Mouse (Mus musculus) kidney, postnatal 4 days (tissue): ENCODE data around the gene Pmvk.
A peak's percentile ranks its signal among the peaks of the same experiment; 100 is the strongest.

Source experiments
- DNase-seq, 2 experiments: peaks; one replicate each; pipeline ENCODE4 v3.0.0; 2021; ENCODE audit warnings: mixed read lengths in 2 of 2

Pmvk gene

DNA sequence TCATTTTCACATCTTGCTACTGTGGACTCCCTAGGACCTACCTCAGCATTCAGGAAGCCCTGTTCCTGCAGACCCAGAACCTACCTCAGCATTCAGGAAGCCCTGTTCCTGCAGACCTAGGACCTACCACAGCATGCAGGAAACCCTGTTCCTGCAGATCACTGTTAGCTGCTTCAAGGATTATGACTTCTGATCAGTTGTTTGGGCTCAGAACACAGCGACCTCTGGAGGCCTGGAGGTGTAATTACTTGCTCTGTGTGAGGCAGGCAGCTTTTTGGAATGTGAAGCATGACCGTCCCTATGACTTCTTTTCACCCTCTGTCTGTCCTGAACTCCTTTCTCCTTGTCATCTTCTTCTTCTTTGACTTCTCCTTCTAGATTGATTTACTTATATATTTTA is 27.1 kb downstream of the Pmvk start:
- peak; percentile 58 to 65 for DNase-seq

DNA sequence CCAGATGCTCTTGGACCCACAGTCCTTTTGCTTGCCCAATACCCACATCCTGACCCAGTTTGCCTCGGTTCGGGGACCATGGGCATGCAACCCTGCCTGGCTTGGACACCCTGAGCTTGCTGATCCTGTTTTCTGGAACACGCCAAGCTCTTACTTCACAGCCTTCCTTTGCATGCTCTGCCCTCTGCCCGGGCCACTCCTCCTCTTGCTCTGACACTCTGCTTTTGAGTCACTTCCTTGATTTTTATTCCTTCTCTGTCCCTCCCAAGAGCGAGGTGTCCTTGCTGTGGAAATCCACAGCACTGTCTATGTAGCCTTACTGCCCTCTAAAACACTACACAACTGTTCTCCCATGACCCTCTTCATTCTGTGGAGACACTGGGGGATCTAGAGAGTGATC is 27.9 kb downstream of the Pmvk start:
- no peak for DNase-seq

DNA sequence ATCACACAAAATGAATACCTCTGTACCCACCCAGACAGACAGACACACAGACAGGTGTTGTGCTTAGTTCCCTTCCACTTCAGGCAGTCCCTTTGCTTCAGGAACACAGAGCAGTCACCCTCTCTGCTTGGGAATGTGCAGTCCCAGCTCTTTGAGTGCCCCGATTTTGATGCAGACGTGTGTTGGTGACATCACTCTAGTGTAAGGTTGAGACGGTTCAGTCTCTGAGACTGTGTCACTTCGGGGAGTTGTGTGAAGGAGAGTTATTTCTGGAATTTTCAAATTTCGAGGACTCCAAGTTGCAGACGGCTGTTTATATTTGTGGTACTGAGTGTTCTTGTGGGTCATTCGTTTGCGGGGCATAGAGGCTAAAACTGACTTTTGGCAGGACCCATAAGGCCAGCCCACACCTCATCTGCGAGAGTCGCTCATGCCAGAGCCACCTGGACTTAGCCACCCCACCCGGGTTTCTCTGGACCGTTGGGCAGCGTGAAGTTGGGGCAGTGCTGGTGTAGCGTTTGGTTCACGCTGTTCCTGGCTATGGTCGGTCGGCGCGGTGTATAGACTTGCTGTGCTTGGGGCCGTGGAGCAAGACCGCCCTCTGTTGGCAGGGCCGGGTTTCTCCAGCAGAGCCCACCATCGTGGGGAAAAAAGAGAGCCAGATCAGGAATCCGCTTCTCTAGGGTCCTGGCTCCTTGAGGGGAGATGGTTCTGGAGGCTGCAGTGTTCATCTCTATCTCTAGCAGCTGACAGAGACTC is 30.6 kb downstream of the Pmvk start:
- peak; percentile 87 to 90 for DNase-seq

DNA sequence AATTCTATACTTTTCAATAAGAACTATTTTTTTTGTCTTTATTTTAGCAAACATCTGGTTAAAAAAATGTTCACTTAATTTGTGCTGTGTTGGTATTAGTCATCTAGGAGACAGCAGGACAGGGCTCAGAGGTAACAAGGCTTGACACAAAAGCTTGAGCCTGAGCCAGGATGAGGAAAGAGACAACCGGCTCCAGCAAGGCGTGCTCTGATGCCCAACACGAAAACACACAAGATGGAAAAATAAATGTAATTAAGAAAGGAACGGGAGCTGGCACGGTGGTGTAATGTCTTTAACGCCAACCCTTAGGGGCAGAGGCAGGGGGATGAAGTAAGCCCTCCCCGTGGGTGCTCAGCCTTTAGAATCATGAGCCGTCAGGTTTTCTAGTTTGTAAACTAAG is 31.8 kb downstream of the Pmvk start:
- no peak for DNase-seq

DNA sequence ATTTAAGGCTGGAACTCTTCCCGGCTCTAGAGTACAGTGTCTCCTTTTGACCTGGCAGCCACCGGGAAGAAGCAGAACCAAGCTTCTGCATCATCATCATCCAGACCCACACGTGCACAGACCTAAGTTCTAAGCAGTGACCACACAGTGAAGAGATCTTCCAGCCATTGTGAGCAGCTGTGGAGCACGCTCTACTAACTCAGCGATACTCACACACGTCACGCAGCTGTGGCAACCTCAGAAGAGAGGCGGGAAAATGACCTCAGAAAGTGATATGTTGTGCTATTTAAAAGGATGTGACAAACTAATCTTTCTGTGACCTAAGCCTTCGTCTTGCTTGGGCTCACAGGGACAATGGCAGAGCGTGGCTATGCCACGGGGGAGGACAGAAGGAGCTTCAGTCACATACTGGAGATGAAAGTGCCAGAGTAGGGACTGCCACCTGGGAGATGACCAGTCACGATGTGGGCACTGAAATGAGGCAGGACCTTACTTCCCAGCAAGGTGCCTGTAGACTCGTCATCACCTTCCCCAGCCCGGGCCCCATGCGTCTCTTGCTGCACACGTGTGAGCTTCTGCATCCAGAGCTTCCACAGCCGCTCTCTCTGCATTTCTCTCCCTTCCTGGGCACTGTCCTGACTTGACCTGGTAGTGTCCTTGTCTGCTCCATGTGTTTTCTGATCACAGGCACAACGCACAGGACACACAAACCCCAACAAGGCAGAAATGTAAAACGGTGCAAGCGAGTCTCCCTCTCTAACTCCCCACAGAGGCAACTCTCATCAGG is 32.8 kb downstream of the Pmvk start:
- no peak for DNase-seq

DNA sequence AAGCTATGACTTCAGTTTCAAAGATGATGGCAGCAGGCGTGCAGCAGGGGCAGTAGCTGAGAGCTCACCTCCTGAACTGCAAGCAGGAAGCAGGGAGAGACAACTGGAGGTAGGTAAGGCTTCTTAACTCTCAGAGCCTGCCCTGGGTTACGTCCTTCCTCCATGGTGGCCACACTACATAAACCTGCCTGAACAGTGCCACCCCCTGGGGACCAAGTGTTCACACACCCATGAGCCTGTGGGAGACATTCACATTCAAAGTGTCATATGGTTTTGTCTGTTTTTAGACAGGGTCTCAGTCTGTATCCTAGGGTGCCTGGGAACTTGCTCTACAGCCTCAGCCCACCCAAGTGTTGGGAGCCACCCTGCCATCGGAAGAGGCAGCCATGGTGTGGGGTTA is 36.4 kb downstream of the Pmvk start:
- DNase-seq = no peak

DNA sequence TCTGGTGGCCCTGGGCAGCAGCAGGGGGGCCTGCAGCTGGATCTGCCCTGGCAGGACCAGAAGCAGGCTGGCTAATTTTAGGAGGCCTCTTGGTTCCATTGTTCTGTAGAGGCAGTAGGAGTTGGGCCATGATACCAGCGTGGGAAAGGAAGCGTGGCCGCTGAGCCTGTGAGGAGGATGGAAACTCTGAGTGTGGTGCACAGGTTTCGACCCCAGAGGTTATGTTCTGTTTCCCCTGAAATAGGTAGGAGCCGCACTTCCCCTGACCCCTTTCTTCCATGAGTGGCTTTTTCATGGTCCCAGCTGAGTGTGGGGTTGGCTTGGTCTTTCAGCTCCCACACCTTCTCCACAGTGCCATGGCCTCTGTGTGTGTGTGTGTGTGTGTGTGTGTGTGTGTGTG is 37.2 kb downstream of the Pmvk start:
- no peak for DNase-seq

DNA sequence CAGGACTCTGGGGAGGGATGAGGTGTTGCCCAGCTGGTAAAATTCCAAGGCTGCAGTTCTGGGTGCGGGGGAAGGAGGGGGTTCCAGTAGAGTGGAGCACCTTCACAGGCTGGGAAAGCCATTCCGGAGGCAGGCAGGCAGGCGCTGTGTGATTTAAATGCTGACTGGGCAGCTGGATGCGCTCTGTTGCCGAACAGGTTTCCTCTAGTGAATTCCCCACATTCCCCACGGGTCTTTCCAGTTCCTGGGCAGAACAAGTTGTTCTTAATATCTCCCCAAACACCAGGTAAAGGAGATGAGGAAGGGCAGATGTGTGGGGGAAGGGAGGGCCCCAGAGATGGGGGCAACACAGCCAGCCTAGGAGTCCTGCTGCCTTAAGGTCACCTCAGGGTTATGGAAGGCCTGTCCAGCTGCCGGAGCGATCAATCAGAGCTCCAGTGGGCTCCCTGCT is 38.4 kb downstream of the Pmvk start:
- peak; percentile 64 to 80 for DNase-seq

DNA sequence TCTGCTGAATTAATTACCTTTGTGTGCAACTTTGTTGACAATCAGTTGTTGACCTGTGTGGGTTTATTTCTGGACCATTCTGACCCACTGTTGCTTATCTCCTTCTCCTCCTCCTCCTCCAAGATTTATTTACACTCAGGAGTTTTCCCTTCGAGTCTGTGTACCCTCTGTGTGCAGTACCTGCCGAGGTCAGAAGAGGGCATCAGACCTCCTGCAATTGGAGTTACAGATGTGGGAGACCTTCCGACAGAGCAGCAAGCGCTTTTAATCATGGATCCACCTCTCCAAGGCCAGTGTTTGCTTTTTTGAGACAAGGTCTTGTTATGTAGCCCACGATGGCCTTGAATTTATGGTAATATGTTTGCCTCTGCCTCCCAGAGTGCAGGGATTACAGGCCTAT is 40.3 kb downstream of the Pmvk start:
- DNase-seq = peak in 1 of 2 experiments; percentile 42

DNA sequence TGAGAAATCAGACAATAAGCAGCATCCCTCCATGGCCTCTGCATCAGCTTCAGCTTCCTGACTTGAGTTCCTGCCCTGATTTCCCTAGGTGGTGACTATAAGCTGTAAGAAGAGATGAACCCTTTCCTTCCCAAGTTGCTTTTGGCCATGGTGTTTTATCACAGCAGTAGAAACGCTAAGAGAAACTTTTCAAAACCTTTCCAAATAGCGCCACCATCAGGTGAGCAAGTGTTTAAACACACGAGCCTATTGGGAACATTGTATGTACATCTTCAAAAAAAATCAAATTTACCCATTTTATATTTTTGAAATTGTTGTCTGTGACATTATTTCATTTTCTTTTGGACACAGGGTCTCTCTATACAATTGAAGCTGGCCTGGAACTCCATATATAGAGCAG is 42.0 kb downstream of the Pmvk start:
- DNase-seq = no peak

DNA sequence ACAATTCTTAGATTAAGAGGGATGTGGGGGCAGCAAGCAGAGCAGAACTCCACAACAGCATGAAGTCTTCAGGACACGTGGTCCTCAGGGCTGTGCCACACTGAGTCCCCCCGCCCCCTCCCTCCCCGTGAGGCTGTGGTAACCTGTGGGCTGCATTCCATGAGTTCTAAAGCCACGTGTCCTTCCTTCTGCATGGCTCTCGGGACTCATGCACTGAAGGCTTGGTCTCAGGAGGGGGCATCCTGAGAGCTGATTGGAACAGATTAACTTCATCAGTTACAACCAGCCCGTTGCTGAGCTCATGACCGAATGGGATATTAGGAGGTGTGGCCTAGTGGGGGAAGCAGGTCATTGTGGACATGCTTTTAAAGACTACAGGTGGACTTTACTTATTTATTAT is 45.4 kb downstream of the Pmvk start:
- DNase-seq = no peak

DNA sequence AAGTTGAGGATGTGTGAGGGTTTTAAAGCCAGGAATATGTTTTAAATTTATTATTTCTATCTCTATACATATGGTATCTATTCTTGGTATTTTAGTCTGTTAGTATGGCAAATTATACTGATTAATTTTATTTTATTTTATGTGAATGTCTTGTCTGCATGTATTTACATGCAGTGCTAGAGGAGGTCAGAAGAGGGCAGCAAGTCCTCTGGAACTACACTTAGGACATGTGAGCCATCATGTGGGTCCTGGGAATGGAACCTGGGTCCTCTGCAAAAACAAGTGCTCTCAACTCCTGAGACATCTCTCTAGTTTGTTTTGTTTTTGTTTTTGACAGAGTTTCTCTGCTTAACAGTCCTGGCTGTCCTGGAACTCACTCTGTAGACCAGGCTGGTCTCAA is 47.1 kb downstream of the Pmvk start:
- DNase-seq = no peak

DNA sequence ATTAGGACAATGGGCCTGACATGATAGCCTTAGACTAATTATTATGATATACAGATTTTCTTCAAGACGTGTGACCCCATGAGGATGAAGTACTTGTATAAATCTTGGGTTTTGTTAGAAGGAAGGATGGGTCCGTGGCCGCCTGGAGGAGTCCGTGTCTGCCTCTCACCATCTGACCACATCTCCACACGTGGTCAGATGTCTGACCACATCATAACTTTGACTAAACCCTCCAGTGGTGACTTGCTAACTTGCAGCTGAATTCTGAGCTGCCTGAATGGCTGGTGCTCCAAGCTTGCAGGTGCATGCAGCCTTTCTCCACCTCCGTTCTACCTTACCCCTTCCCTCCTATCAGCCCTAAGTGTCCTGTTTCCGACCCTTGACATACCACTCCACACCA is 48.2 kb downstream of the Pmvk start:
- DNase-seq = no peak

DNA sequence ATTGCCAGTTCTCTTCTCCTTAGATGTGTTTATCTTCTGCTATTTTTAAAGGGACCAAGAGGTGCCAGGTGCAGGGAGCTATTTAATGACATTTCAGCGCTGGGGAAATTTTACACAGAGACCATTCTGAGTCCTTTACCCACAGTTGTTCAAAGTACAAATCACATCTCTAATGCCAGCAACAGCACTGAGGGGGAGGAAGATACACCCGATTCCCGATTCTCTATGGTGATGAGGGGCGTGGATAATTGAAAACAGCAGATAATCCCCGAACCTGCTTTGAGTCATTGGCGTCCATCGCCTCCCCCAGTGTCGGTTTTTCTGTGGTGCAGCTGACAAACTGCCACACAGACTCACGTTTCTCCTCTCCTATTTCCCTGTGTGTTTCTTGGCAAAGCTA is 53.7 kb downstream of the Pmvk start:
- DNase-seq = no peak

DNA sequence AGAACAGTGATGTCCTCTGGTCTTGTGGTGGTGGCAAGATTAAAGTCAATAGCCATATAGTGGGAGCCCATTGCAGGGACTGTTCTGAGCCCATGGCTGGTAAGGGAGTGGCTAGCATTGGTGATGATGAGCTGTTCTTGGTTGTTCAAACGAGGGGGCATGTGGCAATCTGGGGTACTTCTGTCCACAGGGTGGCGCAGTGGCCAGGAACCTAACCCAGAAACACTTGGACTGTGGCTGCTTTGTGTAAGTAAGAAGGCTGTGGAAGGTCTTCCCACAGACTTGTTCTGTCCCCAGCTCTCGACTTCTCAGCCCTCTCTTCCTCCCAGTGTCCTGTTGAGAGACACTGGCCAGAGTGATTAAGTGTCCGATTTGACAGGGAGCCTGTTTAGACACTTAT is 56.6 kb downstream of the Pmvk start:
- peak; percentile 75 to 82 for DNase-seq

DNA sequence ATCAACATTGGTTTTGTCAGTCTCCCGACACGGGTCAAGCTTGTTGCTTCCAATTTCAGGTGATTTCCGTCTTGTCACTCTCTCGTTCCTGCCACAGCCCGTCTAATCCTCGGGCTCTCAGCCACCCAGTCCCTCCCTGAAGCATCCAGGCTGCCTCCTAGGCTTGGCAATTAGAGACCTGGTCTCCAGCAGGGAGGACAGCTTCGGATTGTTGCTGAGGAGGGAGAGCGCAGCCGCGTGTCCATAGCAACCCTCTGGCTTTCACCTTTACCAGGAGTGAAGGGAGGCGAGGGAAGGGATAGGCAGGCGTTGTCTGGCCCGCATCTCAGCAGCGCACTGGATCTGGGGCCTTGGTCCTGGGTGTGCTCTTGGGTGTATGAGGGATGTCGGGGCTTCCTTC is 57.1 kb downstream of the Pmvk start:
- DNase-seq = no peak

DNA sequence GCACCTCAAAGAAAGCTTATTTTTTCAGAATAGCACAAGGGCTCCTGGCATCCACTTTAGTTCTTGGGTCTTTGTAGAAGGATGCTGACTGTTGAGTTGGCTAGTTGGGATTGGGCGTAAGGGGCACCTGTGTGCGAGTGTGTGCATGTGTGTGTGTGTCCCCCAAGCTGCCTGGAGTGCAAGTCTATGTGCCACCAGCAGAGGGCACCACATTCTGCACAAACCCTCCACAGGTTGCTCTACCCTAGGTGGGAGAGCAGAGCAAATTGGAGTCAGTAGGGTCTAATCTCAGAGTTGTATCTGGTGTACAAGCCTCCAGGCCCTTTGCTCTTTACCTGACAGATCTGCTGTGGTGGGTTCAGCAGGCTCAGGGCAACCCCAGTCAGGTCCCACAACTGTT is 57.9 kb downstream of the Pmvk start:
- peak; percentile 53 to 54 for DNase-seq

DNA sequence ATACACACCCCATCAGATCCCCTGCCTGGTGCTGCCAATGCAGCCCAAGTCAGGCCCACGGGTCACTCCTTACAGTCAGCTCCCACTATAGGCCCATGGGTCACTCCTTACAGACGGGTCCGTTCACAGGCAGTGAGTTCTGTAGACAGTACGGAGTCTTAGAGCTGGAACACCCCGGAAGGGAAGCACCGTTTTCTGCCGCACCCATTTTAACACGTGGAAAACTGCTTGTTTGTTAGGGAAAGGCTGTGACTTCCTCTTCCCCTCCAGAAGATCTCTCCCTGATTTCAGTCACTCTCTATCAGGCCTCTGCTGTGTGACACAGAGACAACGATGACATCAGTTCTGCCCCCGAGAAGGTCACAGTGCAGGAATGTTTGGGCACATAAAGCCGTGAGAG is 61.1 kb downstream of the Pmvk start:
- DNase-seq = no peak

DNA sequence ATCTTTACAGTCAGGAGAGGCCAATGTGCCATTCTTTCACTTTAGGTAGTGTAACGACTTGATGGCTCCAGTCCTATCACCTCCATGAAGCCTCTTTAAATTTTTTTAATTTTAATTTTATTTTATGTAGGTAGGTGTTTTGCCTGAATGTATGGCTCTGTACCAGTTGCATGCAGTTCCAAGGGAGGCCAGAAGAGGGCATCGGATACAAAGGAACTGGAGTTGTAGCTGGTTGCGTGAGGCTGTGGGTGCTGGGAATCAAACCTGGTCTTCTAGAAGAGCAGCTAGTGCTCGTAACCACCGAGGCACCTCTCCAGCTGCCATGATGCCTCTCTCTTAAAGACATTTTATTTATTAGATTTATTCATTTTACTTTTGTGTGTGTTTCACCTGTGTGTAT is 62.0 kb downstream of the Pmvk start:
- DNase-seq = no peak
